Mouse (Mus musculus): ENCODE measurements at regions not wholly inside any gene's neighbourhood (a gene's known extent, or its start where the extent isn't known, plus 50 kb on each side); places are given as distances from the start of the nearest gene placed in this dataset.

DNA sequence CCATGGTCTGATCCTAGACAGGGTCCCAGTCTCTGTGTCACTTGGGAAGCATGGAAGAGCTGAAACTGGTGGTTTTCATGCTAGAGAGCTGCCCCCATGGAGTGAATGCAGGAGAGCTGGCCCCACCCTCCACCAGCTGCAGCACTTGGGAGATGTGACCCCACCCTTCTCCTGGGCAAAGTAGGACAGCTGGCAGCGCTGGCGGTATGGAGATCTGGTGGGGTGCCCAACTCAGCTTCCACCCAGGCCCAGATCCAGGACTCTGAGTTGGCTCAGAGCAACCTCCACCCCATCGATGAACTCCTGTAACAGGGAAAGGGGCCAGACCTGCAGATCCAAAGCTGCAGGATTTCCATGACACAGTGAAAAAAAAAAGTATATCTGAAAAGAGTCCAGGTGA lies 115.3 kb upstream of the Flrt2 start:
- no peaks in the 10 kb centered on the region for H3K4me1 ChIP-seq (replicated peaks; ENCODE audit: control insufficient read depth, insufficient read depth, low read length)
- H3K9ac ChIP-seq (replicated peaks; ENCODE audit: low read depth, low read length) = no peak overlapping the region
- WGBS = 75% methylated on average over 3 of the region's 3 CpGs
- H3K36me3 ChIP-seq (ENCODE audit: control insufficient read depth, insufficient read depth) = no peaks in the 10 kb centered on the region
- H3K9me3 ChIP-seq (ENCODE audit: control insufficient read depth, low read length) = no peaks in the 10 kb centered on the region
- ATAC-seq = no peak
- H3K4me2 ChIP-seq (ENCODE audit: low read length) = no peak overlapping the region
- no peak overlapping the region for H3K4me3 ChIP-seq (replicated peaks; ENCODE audit: low read length)
- no peaks in the 10 kb centered on the region for H3K27me3 ChIP-seq (replicated peaks; ENCODE audit: control insufficient read depth, insufficient read depth, low read length)
- no peak overlapping the region for H3K27ac ChIP-seq (ENCODE audit: low read length)

DNA sequence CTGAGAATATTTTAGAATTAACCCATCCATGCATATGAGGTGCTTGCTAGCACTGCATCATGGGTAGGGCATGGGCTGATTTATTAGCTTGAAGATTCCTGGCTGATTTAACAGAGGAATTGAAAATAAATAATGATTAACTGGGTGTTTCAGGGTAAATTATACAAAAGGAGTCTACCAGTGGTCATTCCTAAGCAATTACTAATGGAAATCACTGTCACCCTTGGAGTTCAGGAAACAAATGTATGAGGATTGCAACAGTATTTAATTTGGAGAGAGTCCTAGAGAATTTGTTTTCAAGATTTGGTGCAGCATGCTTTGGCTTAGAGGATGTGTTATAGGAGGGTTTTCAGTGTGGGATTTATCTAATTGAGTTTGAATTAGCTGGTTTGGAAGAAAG lies 103.0 kb upstream of the Flrt2 start:
- Histone ChIP-seq H3K4me1 (replicated peaks; ENCODE audit: control insufficient read depth, insufficient read depth, low read length) (no peaks in the 10 kb centered on the region), H3K36me3 (ENCODE audit: control insufficient read depth, insufficient read depth) (no peaks in the 10 kb centered on the region), H3K9me3 (ENCODE audit: control insufficient read depth, low read length) (no peaks in the 10 kb centered on the region), H3K4me3 (replicated peaks; ENCODE audit: low read length) (no peak overlapping the region), H3K27ac (ENCODE audit: low read length) (no peak overlapping the region), H3K4me2 (ENCODE audit: low read length) (no peak overlapping the region), H3K27me3 (replicated peaks; ENCODE audit: control insufficient read depth, insufficient read depth, low read length) (no peaks in the 10 kb centered on the region), H3K9ac (replicated peaks; ENCODE audit: low read depth, low read length) (no peak overlapping the region)
- ATAC-seq = no peak

DNA sequence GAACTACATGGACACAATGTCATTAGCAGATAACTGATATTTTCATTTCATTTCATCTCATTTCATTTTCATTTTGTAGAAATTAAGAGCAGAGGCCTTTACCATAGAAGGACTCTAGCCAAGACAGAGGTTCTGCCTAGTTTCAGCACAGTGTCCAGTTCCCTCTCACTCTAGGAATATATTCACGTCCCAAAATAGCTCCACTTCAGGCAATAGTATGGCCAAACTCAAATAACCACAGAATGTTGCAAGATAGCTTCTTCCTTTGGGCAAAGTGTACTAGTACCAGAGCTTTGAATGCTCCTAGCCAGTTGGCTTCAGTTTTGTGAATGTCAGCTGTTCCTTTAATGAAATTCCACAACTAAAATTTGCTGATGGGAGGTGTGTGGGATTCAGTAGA lies 72.7 kb upstream of the Flrt2 start:
- no peaks in the 10 kb centered on the region for H3K36me3 ChIP-seq (ENCODE audit: control insufficient read depth, insufficient read depth)
- H3K27ac ChIP-seq (ENCODE audit: low read length) = no peak overlapping the region
- no peaks in the 10 kb centered on the region for H3K27me3 ChIP-seq (replicated peaks; ENCODE audit: control insufficient read depth, insufficient read depth, low read length)
- no peaks in the 10 kb centered on the region for H3K9me3 ChIP-seq (ENCODE audit: control insufficient read depth, low read length)
- no peak for ATAC-seq
- 94% methylated on average over 1 of the region's 1 CpGs for WGBS
- no peaks in the 10 kb centered on the region for H3K4me1 ChIP-seq (replicated peaks; ENCODE audit: control insufficient read depth, insufficient read depth, low read length)
- no peak overlapping the region for H3K4me3 ChIP-seq (replicated peaks; ENCODE audit: low read length)
- H3K4me2 ChIP-seq (ENCODE audit: low read length) = no peak overlapping the region
- H3K9ac ChIP-seq (replicated peaks; ENCODE audit: low read depth, low read length) = no peak overlapping the region

DNA sequence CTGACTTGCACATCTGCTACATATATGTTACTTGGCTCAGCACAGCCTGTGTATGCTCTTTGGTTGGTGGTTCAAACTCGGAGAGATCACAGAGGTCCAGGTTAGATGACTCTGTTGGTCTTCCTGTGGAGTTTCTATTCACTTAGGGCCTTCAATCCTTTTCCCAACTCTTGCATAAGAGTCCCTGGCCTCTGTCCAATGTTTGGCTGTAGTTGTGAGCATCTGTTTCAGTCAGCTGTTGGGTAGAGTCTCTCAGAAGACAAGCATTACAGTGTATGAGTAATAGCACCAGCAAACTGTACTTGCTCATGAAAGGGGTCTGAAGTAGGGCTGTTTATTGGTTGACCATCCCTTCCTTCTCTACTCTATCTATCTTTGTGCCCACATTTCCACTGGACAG lies 61.0 kb upstream of the Flrt2 start:
- no peak overlapping the region for H3K27ac ChIP-seq (ENCODE audit: low read length)
- WGBS = 79% methylated on average over 1 of the region's 1 CpGs
- H3K27me3 ChIP-seq (replicated peaks; ENCODE audit: control insufficient read depth, insufficient read depth, low read length) = no peaks in the 10 kb centered on the region
- ATAC-seq = no peak
- no peaks in the 10 kb centered on the region for H3K4me1 ChIP-seq (replicated peaks; ENCODE audit: control insufficient read depth, insufficient read depth, low read length)
- H3K9ac ChIP-seq (replicated peaks; ENCODE audit: low read depth, low read length) = no peak overlapping the region
- H3K4me3 ChIP-seq (replicated peaks; ENCODE audit: low read length) = no peak overlapping the region
- no peak overlapping the region for H3K4me2 ChIP-seq (ENCODE audit: low read length)
- H3K9me3 ChIP-seq (ENCODE audit: control insufficient read depth, low read length) = no peaks in the 10 kb centered on the region
- no peaks in the 10 kb centered on the region for H3K36me3 ChIP-seq (ENCODE audit: control insufficient read depth, insufficient read depth)

DNA sequence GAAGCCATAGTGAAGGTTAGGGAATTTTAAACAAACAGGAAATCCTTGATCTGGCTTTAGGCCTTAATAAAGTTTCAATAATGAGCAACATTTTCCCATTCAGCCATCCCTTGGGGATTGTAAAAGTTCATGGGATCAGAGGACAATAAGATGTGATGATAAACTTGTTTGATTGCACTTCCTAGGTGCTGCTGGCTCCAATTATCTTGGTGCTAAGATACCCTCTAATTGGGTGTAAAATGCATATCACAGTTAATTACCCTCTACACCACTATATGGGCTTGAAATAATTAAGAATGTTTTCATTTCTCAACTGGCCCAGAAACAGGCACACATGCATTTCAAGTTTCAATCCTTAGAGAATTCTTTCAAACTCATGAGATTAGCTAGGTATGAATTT lies 55.4 kb upstream of the Flrt2 start:
- H3K4me2 ChIP-seq (ENCODE audit: low read length) = no peak overlapping the region
- no peaks in the 10 kb centered on the region for H3K36me3 ChIP-seq (ENCODE audit: control insufficient read depth, insufficient read depth)
- H3K27ac ChIP-seq (ENCODE audit: low read length) = no peak overlapping the region
- no peaks in the 10 kb centered on the region for H3K27me3 ChIP-seq (replicated peaks; ENCODE audit: control insufficient read depth, insufficient read depth, low read length)
- H3K9me3 ChIP-seq (ENCODE audit: control insufficient read depth, low read length) = no peaks in the 10 kb centered on the region
- ATAC-seq = no peak
- H3K9ac ChIP-seq (replicated peaks; ENCODE audit: low read depth, low read length) = no peak overlapping the region
- no peak overlapping the region for H3K4me3 ChIP-seq (replicated peaks; ENCODE audit: low read length)
- 0 out of 2 replicates have a peak, but pooled peaks cover 1% of the 10 kb centered on the region for H3K4me1 ChIP-seq (replicated peaks; ENCODE audit: control insufficient read depth, insufficient read depth, low read length)

DNA sequence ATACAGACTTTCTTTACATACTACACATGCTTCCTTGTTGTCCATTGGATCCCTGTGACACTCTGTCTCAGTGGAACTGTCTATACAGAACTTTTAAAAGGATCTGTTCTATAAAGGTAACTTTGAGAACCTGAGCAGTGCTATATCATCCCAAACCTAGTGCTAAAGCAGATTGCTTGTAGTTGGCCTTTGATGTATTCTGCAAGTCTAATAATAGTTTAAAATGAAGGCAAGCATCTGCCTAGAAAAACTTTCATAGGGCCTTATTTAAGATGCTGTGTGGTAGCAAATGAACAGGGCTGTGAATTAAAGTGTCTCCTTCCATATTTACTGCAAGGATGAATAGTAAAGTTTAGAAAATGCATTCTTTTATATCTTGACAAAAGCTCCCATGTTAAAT lies 52.1 kb upstream of the Flrt2 start:
- Histone ChIP-seq H3K9me3 (ENCODE audit: control insufficient read depth, low read length) (no peaks in the 10 kb centered on the region), H3K36me3 (ENCODE audit: control insufficient read depth, insufficient read depth) (no peaks in the 10 kb centered on the region), H3K4me2 (ENCODE audit: low read length) (no peak overlapping the region), H3K9ac (replicated peaks; ENCODE audit: low read depth, low read length) (no peak overlapping the region), H3K27ac (ENCODE audit: low read length) (no peak overlapping the region), H3K4me3 (replicated peaks; ENCODE audit: low read length) (no peak overlapping the region), H3K27me3 (replicated peaks; ENCODE audit: control insufficient read depth, insufficient read depth, low read length) (no peaks in the 10 kb centered on the region), H3K4me1 (replicated peaks; ENCODE audit: control insufficient read depth, insufficient read depth, low read length) (0 out of 2 replicates have a peak, but pooled peaks cover 3% of the 10 kb centered on the region)
- ATAC-seq = no peak

DNA sequence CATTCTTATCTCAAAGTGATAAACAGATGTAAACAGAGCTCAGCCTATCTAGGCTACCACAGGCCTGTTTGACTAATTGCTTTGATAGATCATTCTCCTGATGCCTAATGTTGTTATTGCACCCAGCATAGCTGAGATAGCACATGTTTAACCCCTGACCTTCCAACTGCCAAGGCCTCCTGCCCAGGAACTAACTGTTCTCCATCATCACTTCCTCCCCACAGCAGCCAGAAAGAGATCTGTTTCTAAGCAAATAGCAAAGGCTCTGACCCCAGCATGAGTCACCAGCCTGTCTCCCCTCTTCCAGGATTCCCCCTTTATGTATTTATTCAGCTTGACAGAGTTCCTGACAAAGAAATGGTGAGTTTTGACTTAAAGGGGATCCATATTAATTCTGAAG lies 50.4 kb upstream of the Flrt2 start:
- Histone ChIP-seq H3K27me3 (replicated peaks; ENCODE audit: control insufficient read depth, insufficient read depth, low read length) (no peaks in the 10 kb centered on the region), H3K9ac (replicated peaks; ENCODE audit: low read depth, low read length) (no peak overlapping the region), H3K27ac (ENCODE audit: low read length) (no peak overlapping the region), H3K9me3 (ENCODE audit: control insufficient read depth, low read length) (no peaks in the 10 kb centered on the region), H3K4me2 (ENCODE audit: low read length) (no peak overlapping the region), H3K36me3 (ENCODE audit: control insufficient read depth, insufficient read depth) (no peaks in the 10 kb centered on the region), H3K4me1 (replicated peaks; ENCODE audit: control insufficient read depth, insufficient read depth, low read length) (0 out of 2 replicates have a peak, but pooled peaks cover 3% of the 10 kb centered on the region), H3K4me3 (replicated peaks; ENCODE audit: low read length) (no peak overlapping the region)
- no peak for ATAC-seq
